Mouse (Mus musculus) thymus, postnatal 4 days (tissue): Measurements from ENCODE around the gene Cntn5.

Experiments
- DNase-seq: peaks from one replicate; pipeline ENCODE4 v3.0.0; 2021

The Cntn5 gene

DNA sequence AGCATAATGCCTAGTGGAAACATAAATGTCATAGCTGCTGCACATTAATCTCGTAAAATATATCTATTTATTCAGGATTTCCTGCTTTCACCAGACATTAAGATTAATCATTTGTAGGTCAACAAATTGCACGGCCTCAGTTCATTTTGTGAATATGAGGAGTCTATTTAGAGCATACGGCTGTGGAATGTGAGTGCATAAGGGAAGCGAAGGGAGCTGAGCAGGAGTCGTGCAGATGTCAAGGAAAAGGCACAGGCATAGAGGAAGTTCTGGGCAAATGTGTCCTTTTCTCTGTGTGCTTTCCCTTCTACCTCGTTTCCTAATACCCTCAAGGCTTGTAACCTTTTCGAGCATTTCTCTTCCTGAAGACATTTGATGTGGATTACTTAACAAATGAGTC is 504.5 kb downstream of the Cntn5 start:
- DNase-seq, result no peak

GRCm38 (mm10) chr9:10389863-10390262 is 514.7 kb downstream of the Cntn5 start:
- DNase-seq, result no peak

GRCm38 (mm10) chr9:10384455-10384854 is 520.1 kb downstream of the Cntn5 start:
- DNase-seq, result no peak

DNA sequence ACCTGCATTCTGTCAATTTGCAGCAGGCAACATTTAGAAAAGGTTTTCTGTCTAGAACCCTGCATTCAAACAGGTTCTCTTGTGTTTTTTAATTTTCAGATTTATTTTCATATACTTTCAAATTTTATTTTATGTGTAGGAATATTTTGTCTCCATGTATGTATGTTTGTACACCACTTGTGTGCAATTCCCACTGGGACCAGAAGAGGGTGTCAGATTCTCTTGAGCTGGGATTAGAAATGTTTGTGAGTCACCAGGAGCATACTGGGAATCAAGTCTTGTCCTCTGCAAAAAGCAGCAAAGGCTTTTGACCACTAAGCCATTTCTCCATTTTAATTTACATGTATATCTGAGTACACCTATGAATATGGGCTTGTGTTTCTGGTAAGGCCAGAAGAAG is 521.4 kb downstream of the Cntn5 start:
- no peak for DNase-seq

GRCm38 (mm10) chr9:10381701-10382100 is 522.9 kb downstream of the Cntn5 start:
- DNase-seq, result no peak

DNA sequence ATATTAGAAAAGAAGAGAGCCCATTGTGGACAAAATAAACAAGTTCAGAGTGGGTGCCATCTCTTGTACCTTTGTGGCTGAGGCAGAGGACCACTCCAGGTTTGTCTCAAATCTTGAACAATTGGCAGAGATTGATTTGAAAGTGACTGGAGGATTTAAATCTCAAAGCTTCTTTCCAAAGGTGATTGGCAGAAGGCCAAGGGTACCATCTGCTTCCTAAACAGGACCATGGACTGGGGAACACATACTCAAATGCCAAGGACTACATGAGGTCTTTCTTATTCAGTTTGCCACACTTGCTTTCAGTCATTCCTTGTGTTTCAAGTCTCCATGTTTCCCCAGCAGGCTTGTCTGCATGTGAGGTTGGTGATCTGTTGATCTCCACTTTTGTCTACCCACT is 528.3 kb downstream of the Cntn5 start:
- DNase-seq, result no peak

DNA sequence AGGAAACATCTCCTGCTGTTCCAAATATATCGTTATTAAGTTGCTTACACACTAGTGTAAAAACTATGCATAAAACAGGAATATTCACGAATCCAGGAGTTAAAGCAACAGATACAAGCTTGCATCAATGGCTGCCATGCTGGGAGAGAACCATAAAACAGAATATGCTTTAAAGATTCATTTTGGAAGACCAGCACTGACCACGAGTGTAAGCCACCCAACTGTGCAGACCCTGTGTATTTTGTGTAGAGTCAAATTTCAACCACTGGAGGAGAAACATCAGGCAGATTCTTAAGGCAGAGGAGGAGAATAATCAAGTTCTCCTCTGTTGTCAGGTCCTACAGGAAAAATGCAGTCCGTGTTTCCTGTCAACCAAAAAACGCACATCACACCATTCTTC is 535.6 kb downstream of the Cntn5 start:
- no peak for DNase-seq

- DNase-seq, result no peak
These were observed 536.2 kb downstream of the Cntn5 start for GRCm38 (mm10) chr9:10368410-10368809.

- DNase-seq, result no peak
These were observed 538.2 kb downstream of the Cntn5 start for GRCm38 (mm10) chr9:10366246-10366955.

GRCm38 (mm10) chr9:10350909-10351655 is 553.5 kb downstream of the Cntn5 start:
- DNase-seq, result no peak

DNA sequence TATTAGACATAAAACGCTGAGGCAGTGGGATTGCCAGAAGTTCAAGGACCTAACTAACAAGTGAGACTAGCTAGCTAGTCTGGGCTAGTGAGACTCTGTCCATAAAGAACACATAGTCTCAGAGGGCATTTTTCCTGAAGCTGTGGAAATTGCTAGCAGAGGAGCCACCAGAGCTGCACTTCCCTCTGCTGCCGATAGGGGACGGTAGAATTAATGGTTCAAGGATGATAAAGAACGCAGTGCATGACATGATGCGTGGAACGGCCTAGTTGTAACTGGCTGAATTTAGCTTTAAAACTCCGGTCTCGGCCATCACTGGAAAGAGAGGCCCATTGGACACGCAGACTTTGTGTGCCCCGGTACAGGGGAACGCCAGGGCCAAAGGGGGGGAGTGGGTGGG is 555.8 kb downstream of the Cntn5 start:
- no peak for DNase-seq

GRCm38 (mm10) chr9:10348222-10348621 is 556.4 kb downstream of the Cntn5 start:
- no peak for DNase-seq

- no peak for DNase-seq
These were observed 563.8 kb downstream of the Cntn5 start for GRCm38 (mm10) chr9:10340751-10341150.

DNA sequence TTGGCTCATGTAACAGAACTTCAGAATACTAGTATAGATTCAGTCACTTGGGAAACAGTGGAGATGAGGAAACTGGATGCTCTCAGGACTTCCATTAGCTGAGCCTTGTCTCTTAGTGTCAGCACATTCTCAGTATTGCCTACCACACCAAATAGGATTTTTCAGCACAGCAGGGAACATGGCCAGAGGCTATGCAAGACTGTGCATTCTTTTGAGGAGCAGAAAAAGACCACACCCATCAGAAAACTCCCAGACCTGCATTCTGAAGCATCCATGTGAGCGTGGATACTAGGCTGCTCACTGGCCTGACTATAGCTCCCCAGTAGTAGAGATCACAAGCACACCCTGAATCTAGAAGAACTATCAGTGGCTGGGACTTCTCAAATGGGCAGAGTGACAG is 564.9 kb downstream of the Cntn5 start:
- DNase-seq, result no peak

DNA sequence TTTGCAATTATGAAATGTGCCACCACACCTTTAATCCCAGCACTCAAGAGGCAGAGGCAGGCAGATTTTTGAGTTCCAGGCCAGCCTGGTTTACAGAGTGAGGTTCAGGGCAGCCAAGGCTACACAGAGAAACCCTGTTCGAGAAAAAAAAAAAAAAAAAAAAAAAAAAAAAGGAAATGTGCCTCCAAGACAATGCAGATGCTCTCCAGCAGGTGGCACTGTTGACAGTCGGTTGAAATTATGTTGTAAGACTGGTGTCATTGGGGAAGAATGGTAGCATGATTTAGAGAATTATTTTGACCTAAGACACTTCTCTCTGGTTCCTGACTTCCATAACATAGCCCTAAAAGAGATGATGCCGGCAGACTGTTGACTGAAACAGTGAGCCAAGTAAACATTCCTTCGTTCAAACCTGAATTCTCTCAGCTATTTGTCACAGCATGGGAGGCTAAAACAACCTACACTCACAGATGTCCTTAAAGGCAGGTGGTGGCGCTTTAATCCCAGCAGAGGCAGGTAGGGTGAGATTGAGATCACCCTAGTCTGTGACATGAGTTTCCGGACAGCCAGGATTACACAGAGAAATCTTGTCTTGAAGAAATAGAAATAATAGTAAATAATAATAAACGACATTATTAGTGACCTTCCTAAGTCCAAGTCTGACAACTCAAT is 579.7 kb downstream of the Cntn5 start:
- peak; percentile 48 for DNase-seq

GRCm38 (mm10) chr9:10269342-10269741 is 635.2 kb downstream of the Cntn5 start:
- DNase-seq, result no peak

DNA sequence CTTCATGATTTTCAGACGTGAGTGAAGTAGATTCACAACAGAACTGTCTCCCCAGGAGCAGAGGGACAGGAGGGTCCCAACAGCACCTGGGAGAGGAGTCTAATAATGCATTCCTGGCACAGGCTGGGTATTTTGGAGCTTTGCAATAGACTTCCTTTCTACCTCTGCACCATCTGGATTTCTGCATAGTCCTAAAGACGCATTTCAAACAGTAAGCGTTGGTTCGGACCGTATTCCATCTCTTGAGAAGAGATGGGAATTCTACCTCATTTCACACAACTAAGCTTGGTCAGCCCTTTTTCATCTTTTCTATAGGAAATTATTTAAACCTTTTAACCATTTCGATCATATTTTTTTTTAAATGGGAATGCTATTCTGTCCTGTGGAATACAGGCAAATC is 635.7 kb downstream of the Cntn5 start:
- no peak for DNase-seq

- no peak for DNase-seq
These were observed 639.0 kb downstream of the Cntn5 start for GRCm38 (mm10) chr9:10265616-10266015.

- no peak for DNase-seq
These were observed 671.2 kb downstream of the Cntn5 start for GRCm38 (mm10) chr9:10233364-10233763.

DNA sequence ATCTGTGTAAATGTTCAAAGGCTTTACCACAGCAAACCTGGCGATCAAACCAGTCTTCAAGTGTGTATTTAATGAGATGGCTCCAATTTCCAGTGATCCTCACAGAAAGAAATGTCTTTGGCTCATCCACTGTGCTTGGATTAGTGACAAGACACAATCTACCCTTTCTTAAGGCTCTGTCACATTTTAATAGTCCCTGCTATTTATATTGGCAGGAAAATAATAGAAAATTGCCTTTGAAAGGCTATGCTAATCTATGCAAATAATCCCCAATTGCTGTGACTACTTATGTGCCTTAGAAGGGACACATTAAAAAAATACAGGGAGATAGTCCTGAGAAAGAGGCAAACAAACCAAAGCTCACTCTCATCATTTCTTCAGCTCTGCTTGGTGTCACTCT is 672.5 kb downstream of the Cntn5 start:
- DNase-seq, result no peak

DNA sequence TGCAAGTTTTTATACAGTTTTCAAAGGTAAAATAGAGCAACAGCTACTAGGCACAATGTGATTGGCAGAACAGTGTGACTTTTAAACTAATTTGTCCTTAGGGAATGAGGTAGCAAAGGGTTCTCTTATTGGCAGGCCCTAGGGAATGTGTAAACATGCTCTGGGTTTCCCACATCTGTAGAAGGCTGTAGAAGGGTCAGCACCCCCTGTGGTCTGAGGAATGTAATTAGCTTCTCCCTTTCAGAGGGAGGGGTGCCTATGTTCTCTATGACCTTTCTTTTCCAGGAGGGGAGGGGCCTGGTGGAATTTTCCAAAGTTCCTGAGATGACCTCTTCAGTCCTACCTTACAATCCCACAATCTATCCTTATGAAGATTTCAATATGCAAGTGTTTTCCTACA is 673.6 kb downstream of the Cntn5 start:
- DNase-seq, result no peak

DNA sequence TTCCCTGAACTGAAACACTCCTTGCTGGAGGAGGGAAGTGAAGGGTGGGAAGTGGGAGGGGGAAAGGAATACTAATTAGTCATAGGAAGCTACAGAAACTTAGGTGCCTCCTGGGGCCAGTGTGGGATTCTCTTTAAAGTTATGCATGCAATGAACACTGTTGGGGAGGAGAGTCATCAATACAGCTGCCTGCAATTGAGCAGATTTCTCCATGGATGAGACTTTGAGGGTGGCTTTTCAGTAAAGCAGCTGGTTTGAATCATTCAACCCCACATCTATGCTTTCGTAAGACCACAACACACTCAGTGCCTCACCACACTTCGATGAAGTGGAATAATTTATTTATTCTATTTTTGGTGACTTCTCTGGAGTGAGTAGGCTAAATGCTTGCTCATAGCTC is 674.9 kb downstream of the Cntn5 start:
- DNase-seq, result no peak

GRCm38 (mm10) chr9:10226013-10226412 is 678.6 kb downstream of the Cntn5 start:
- DNase-seq, result no peak

- DNase-seq, result no peak
These were observed 718.5 kb downstream of the Cntn5 start for GRCm38 (mm10) chr9:10186063-10186462.
